Mouse (Mus musculus): Measurements from ENCODE around the gene Golm1. TPM values are rescaled to one million over a fixed set of nuclear protein-coding genes. Genes with fewer than 3 reads are reported as not detected.

Gene Golm1
- polyA plus RNA-seq, 1 experiment from 2014 or later, result 37.9 TPM

Other genes with a start within 250 kb of the Golm1 start
- gene Agtpbp1, start 90.6 kb downstream of the Golm1 start, polyA plus RNA-seq (2015; fragmentation: Nextera tagmentation; extraction: Ambion mirVana), result 12.5 and 13.3 TPM in 2 replicates
- 101 and 113 TPM in 2 replicates for gene Naa35, start 90.6 kb downstream of the Golm1 start, polyA plus RNA-seq (2015; fragmentation: Nextera tagmentation; extraction: Ambion mirVana)
- gene 4921517D22Rik, start 18.3 kb upstream of the Golm1 start, polyA plus RNA-seq (2015; fragmentation: Nextera tagmentation; extraction: Ambion mirVana), result not detected in 2 replicates
- 0.04 TPM in 1 of 2 replicates, not detected in the other for gene Spata31d1a, start 34.5 kb upstream of the Golm1 start, polyA plus RNA-seq (2015; fragmentation: Nextera tagmentation; extraction: Ambion mirVana)
- gene Spata31d1b, start 36.5 kb upstream of the Golm1 start, polyA plus RNA-seq (2015; fragmentation: Nextera tagmentation; extraction: Ambion mirVana), result 0.04 TPM in 1 of 2 replicates, not detected in the other
- gene Spata31d1d, start 55.9 kb upstream of the Golm1 start, polyA plus RNA-seq (2015; fragmentation: Nextera tagmentation; extraction: Ambion mirVana), result not detected in 2 replicates
- not detected in 2 replicates for gene 1700014D04Rik, start 70.9 kb upstream of the Golm1 start, polyA plus RNA-seq (2015; fragmentation: Nextera tagmentation; extraction: Ambion mirVana)
- gene Isca1, start 94.0 kb upstream of the Golm1 start, polyA plus RNA-seq (2015; fragmentation: Nextera tagmentation; extraction: Ambion mirVana), result 128 and 134 TPM in 2 replicates
- not detected in 2 replicates for gene Gm49354, start 106.4 kb upstream of the Golm1 start, polyA plus RNA-seq (2015; fragmentation: Nextera tagmentation; extraction: Ambion mirVana)
- gene Tut7, start 147.3 kb upstream of the Golm1 start, polyA plus RNA-seq (2015; fragmentation: Nextera tagmentation; extraction: Ambion mirVana), result 48.1 and 48.9 TPM in 2 replicates